Mouse (Mus musculus) fibroblast of lung, adult 2 months (primary cell): ENCODE data around the gene Kifc1.
"Not testable (repeated sequence)": the region's sequence is repeated elsewhere in the genome, so short reads cannot be mapped to it uniquely, and the experiment has no call there.

ENCODE experiments used
- DNase-seq: peaks from one replicate; pipeline ENCODE4 v3.0.0-alpha.2; 2011; ENCODE audit warnings: low read depth

The Kifc1 gene

GRCm38 (mm10) chr17:33918293-33919203 lies 28.1 kb upstream of the Kifc1 start:
- no peak for DNase-seq

GRCm38 (mm10) chr17:33917656-33918292 lies 27.3 kb upstream of the Kifc1 start:
- no peak for DNase-seq

- DNase-seq = no peak
Measured at GRCm38 (mm10) chr17:33916847-33917655, 26.6 kb upstream of the Kifc1 start.

GRCm38 (mm10) chr17:33916294-33916693 lies 25.8 kb upstream of the Kifc1 start:
- DNase-seq = no peak

GRCm38 (mm10) chr17:33915671-33916250 lies 25.3 kb upstream of the Kifc1 start, which contains the start of the genes Tapbp and Zbtb22:
Tapbp (plus strand) TSS chr17:33915899.
Zbtb22 (plus strand) TSS chr17:33915904.
- peak; percentile 98 for DNase-seq

GRCm38 (mm10) chr17:33914969-33915391 lies 24.5 kb upstream of the Kifc1 start:
- DNase-seq = no peak

GRCm38 (mm10) chr17:33913905-33914304 lies 23.4 kb upstream of the Kifc1 start:
- no peak for DNase-seq

GRCm38 (mm10) chr17:33913264-33913663 lies 22.8 kb upstream of the Kifc1 start:
- DNase-seq = no peak

- no peak for DNase-seq
Measured at GRCm38 (mm10) chr17:33911813-33912414, 21.5 kb upstream of the Kifc1 start.

- DNase-seq = no peak
Measured at GRCm38 (mm10) chr17:33911052-33911812, 20.8 kb upstream of the Kifc1 start.

GRCm38 (mm10) chr17:33910346-33911051 lies 20.0 kb upstream of the Kifc1 start:
- no peak for DNase-seq

GRCm38 (mm10) chr17:33909869-33910250 lies 19.4 kb upstream of the Kifc1 start:
- no peak for DNase-seq

GRCm38 (mm10) chr17:33909077-33909868 lies 18.8 kb upstream of the Kifc1 start, which contains the start of gene Daxx:
Daxx (plus strand) TSS chr17:33909414.
- peak; percentile 97 for DNase-seq

- DNase-seq = no peak
Measured at GRCm38 (mm10) chr17:33908331-33909076, 18.0 kb upstream of the Kifc1 start.

- not testable (repeated sequence) for DNase-seq
Measured at GRCm38 (mm10) chr17:33904835-33905234, 14.4 kb upstream of the Kifc1 start, which contains the start of gene Platr17. Platr17 (plus strand) TSS chr17:33905135.

- not testable (repeated sequence) for DNase-seq
Measured at GRCm38 (mm10) chr17:33903911-33904651, 13.6 kb upstream of the Kifc1 start.

GRCm38 (mm10) chr17:33902491-33902890 lies 12.0 kb upstream of the Kifc1 start:
- no peak for DNase-seq

- no peak for DNase-seq
Measured at GRCm38 (mm10) chr17:33902079-33902478, 11.6 kb upstream of the Kifc1 start.
